Mouse (Mus musculus) 3T3-L1 (cell line): ENCODE results near the gene Bmi1.

ENCODE experiments used
- DNase-seq: peaks from one replicate; pipeline ENCODE4 v3.0.0-alpha.2; 2015; ENCODE audit warnings: low read depth, low spot score

Bmi1 gene

GRCm38 (mm10) chr2:18725880-18726279, 49.1 kb downstream of the Bmi1 start:
- DNase-seq, result peak; percentile 4

GRCm38 (mm10) chr2:18731718-18732117, 54.9 kb downstream of the Bmi1 start:
- no peak for DNase-seq

GRCm38 (mm10) chr2:18734394-18735127, 57.7 kb downstream of the Bmi1 start:
- DNase-seq, result no peak
